Mouse (Mus musculus) embryonic facial prominence, embryonic 13.5 days (tissue): ENCODE measurements at regions not wholly inside any gene's neighbourhood (a gene's known extent, or its start where the extent isn't known, plus 50 kb on each side); places are given as distances from the start of the nearest gene placed in this dataset.

ENCODE experiments used
- ATAC-seq: fragments of 200-750 bp; cut with Nextera tagmentation; 2 replicates; pipeline ENCODE4 v1.8.0; 2017; ENCODE audit warnings: low read depth; ENCODE audit not compliant: insufficient number of reproducible peaks, insufficient read depth, low FRiP score, low TSS enrichment
- H3K27ac ChIP-seq: fragments of 300-500 bp; sonication (generic); 2 replicates; pipeline ENCODE4 v1.5.1; 2015; ENCODE audit warnings: moderate library complexity, mild to moderate bottlenecking, inconsistent platforms
- H3K27me3 ChIP-seq: fragments of 300-500 bp; sonication (generic); 2 replicates; pipeline ENCODE4 v1.6.1; 2015; ENCODE audit warnings: mild to moderate bottlenecking, inconsistent platforms
- H3K36me3 ChIP-seq: fragments of 300-500 bp; sonication (generic); 2 replicates; pipeline ENCODE4 v1.6.1; 2015; ENCODE audit warnings: mild to moderate bottlenecking, inconsistent platforms
- H3K4me1 ChIP-seq: fragments of 300-500 bp; sonication (generic); 2 replicates; pipeline ENCODE4 v1.6.1; 2015; ENCODE audit warnings: inconsistent platforms
- H3K4me2 ChIP-seq: fragments of 300-500 bp; sonication (generic); 2 replicates; pipeline ENCODE4 v1.6.1; 2015; ENCODE audit warnings: moderate library complexity, mild to moderate bottlenecking, inconsistent platforms
- H3K4me3 ChIP-seq: fragments of 300-500 bp; sonication (generic); 2 replicates; pipeline ENCODE4 v1.5.1; 2015; ENCODE audit warnings: mild to moderate bottlenecking, inconsistent platforms
- H3K9ac ChIP-seq: fragments of 300-500 bp; sonication (generic); 2 replicates; pipeline ENCODE4 v1.6.1; 2015; ENCODE audit warnings: mild to moderate bottlenecking, inconsistent platforms
- H3K9me3 ChIP-seq: fragments of 300-500 bp; sonication (generic); 2 replicates; pipeline ENCODE4 v1.6.1; 2016; ENCODE audit warnings: inconsistent platforms
- WGBS: fragments of 180-500 bp; shearing (Covaris S2); methylation state at CpG from one replicate; pipeline ENCODE4 v1.1.7; 2015; ENCODE audit warnings: mixed read lengths; 5-methylcytosine and 5-hydroxymethylcytosine counted together

- no peak overlapping the region for H3K9ac ChIP-seq
- H3K9me3 ChIP-seq: no peaks in the 10 kb centered on the region
- peak overlapping the region; percentile 58 for H3K4me2 ChIP-seq
- H3K27me3 ChIP-seq: no peaks in the 10 kb centered on the region
- no peaks in the 10 kb centered on the region for H3K36me3 ChIP-seq
- ATAC-seq: peak; percentile 81
- 25% methylated on average over 18 of the region's 18 CpGs for WGBS
- peak overlapping the region; percentile 38 for H3K4me3 ChIP-seq
- H3K4me1 ChIP-seq: peaks cover 8% of the 10 kb centered on the region
- peak overlapping the region; percentile 94 for H3K27ac ChIP-seq
Observed at GRCm38 (mm10) chr16:77499537-77500301, 102.2 kb downstream of the Gm11146 start.

- Histone ChIP-seq H3K9ac (no peak overlapping the region), H3K4me1 (peaks cover 8% of the 10 kb centered on the region), H3K4me2 (no peak overlapping the region), H3K4me3 (no peak overlapping the region), H3K27ac (no peak overlapping the region), H3K27me3 (no peaks in the 10 kb centered on the region), H3K36me3 (no peaks in the 10 kb centered on the region), H3K9me3 (no peaks in the 10 kb centered on the region)
- 92% methylated on average over 7 of the region's 7 CpGs for WGBS
- no peak for ATAC-seq
Observed at GRCm38 (mm10) chr16:77495310-77495709, 106.6 kb downstream of the Gm11146 start.

- Histone ChIP-seq H3K9ac (no peak overlapping the region), H3K27me3 (no peaks in the 10 kb centered on the region), H3K4me1 (no peaks in the 10 kb centered on the region), H3K27ac (no peak overlapping the region), H3K9me3 (no peaks in the 10 kb centered on the region), H3K36me3 (no peaks in the 10 kb centered on the region), H3K4me3 (no peak overlapping the region), H3K4me2 (no peak overlapping the region)
- ATAC-seq: no peak
- 73% methylated on average over 7 of the region's 7 CpGs for WGBS
Observed at GRCm38 (mm10) chr16:77494042-77494441, 107.9 kb downstream of the Gm11146 start.

- Histone ChIP-seq H3K9ac (no peak overlapping the region), H3K36me3 (peaks cover 4% of the 10 kb centered on the region; the same call in 1 of the 2 replicates), H3K4me1 (no peaks in the 10 kb centered on the region), H3K4me3 (no peak overlapping the region), H3K27ac (no peak overlapping the region), H3K27me3 (no peaks in the 10 kb centered on the region), H3K4me2 (no peak overlapping the region), H3K9me3 (no peaks in the 10 kb centered on the region)
- ATAC-seq: no peak
- WGBS: 75% methylated on average over 1 of the region's 1 CpGs
Observed at GRCm38 (mm10) chr16:77488155-77488554, 113.7 kb downstream of the Gm11146 start.

GRCm38 (mm10) chr16:77479812-77480211 lies 122.1 kb downstream of the Gm11146 start:
- WGBS: 67% methylated on average over 7 of the region's 7 CpGs
- H3K36me3 ChIP-seq: no peaks in the 10 kb centered on the region
- no peaks in the 10 kb centered on the region for H3K4me1 ChIP-seq
- H3K27me3 ChIP-seq: no peaks in the 10 kb centered on the region
- no peaks in the 10 kb centered on the region for H3K9me3 ChIP-seq
- H3K9ac ChIP-seq: no peak overlapping the region
- no peak overlapping the region for H3K27ac ChIP-seq
- no peak overlapping the region for H3K4me3 ChIP-seq
- no peak for ATAC-seq
- H3K4me2 ChIP-seq: no peak overlapping the region

GRCm38 (mm10) chr16:77471868-77472267 lies 130.0 kb downstream of the Gm11146 start:
- no peaks in the 10 kb centered on the region for H3K4me1 ChIP-seq
- no peaks in the 10 kb centered on the region; the same call in 1 of the 2 replicates for H3K36me3 ChIP-seq
- H3K4me2 ChIP-seq: no peak overlapping the region
- no peak overlapping the region for H3K9ac ChIP-seq
- no peak overlapping the region for H3K4me3 ChIP-seq
- ATAC-seq: no peak
- WGBS: 87% methylated on average over 3 of the region's 3 CpGs
- no peak overlapping the region for H3K27ac ChIP-seq
- H3K27me3 ChIP-seq: no peaks in the 10 kb centered on the region
- H3K9me3 ChIP-seq: no peaks in the 10 kb centered on the region

- 93% methylated on average over 4 of the region's 4 CpGs for WGBS
- no peak for ATAC-seq
- no peak overlapping the region for H3K4me2 ChIP-seq
- no peak overlapping the region for H3K4me3 ChIP-seq
- H3K27me3 ChIP-seq: no peaks in the 10 kb centered on the region
- no peaks in the 10 kb centered on the region for H3K4me1 ChIP-seq
- H3K9ac ChIP-seq: no peak overlapping the region
- H3K27ac ChIP-seq: no peak overlapping the region
- H3K9me3 ChIP-seq: no peaks in the 10 kb centered on the region
- no peaks in the 10 kb centered on the region; the same call in 1 of the 2 replicates for H3K36me3 ChIP-seq
Observed at GRCm38 (mm10) chr16:77469903-77470302, 132.0 kb downstream of the Gm11146 start.

GRCm38 (mm10) chr16:77469328-77469875 lies 132.5 kb downstream of the Gm11146 start:
- Histone ChIP-seq H3K27ac (no peak overlapping the region), H3K27me3 (no peaks in the 10 kb centered on the region), H3K4me1 (no peaks in the 10 kb centered on the region), H3K9ac (no peak overlapping the region), H3K9me3 (no peaks in the 10 kb centered on the region), H3K36me3 (no peaks in the 10 kb centered on the region; the same call in 1 of the 2 replicates), H3K4me2 (no peak overlapping the region), H3K4me3 (no peak overlapping the region)
- ATAC-seq: no peak
- 82% methylated on average over 6 of the region's 6 CpGs for WGBS

GRCm38 (mm10) chr16:77467216-77467615 lies 134.7 kb downstream of the Gm11146 start:
- Histone ChIP-seq H3K4me2 (no peak overlapping the region), H3K4me1 (no peaks in the 10 kb centered on the region), H3K9me3 (no peaks in the 10 kb centered on the region), H3K4me3 (no peak overlapping the region), H3K27ac (no peak overlapping the region), H3K27me3 (no peaks in the 10 kb centered on the region), H3K9ac (no peak overlapping the region), H3K36me3 (no peaks in the 10 kb centered on the region; the same call in 1 of the 2 replicates)
- no peak for ATAC-seq
- WGBS: 90% methylated on average over 12 of the region's 12 CpGs

- no peaks in the 10 kb centered on the region for H3K27me3 ChIP-seq
- no peaks in the 10 kb centered on the region for H3K4me1 ChIP-seq
- WGBS: 77% methylated on average over 6 of the region's 6 CpGs
- no peak overlapping the region for H3K4me3 ChIP-seq
- no peak for ATAC-seq
- no peak overlapping the region for H3K27ac ChIP-seq
- no peaks in the 10 kb centered on the region; the same call in 1 of the 2 replicates for H3K36me3 ChIP-seq
- H3K4me2 ChIP-seq: no peak overlapping the region
- no peaks in the 10 kb centered on the region for H3K9me3 ChIP-seq
- no peak overlapping the region for H3K9ac ChIP-seq
Observed at GRCm38 (mm10) chr16:77464623-77465022, 137.3 kb downstream of the Gm11146 start.

GRCm38 (mm10) chr16:77461922-77462321 lies 140.0 kb downstream of the Gm11146 start:
- no peak overlapping the region for H3K4me2 ChIP-seq
- ATAC-seq: no peak
- no peak overlapping the region for H3K4me3 ChIP-seq
- no peak overlapping the region for H3K27ac ChIP-seq
- no peaks in the 10 kb centered on the region for H3K36me3 ChIP-seq
- H3K4me1 ChIP-seq: no peaks in the 10 kb centered on the region
- H3K9me3 ChIP-seq: no peaks in the 10 kb centered on the region
- WGBS: 76% methylated on average over 3 of the region's 3 CpGs
- no peak overlapping the region for H3K9ac ChIP-seq
- no peaks in the 10 kb centered on the region for H3K27me3 ChIP-seq

- H3K4me3 ChIP-seq: no peak overlapping the region
- H3K27ac ChIP-seq: no peak overlapping the region
- H3K4me2 ChIP-seq: no peak overlapping the region
- WGBS: 69% methylated on average over 1 of the region's 1 CpGs
- H3K27me3 ChIP-seq: no peaks in the 10 kb centered on the region
- no peaks in the 10 kb centered on the region for H3K4me1 ChIP-seq
- no peaks in the 10 kb centered on the region for H3K36me3 ChIP-seq
- no peaks in the 10 kb centered on the region for H3K9me3 ChIP-seq
- ATAC-seq: no peak
- H3K9ac ChIP-seq: no peak overlapping the region
Observed at GRCm38 (mm10) chr16:77461459-77461858, 140.4 kb downstream of the Gm11146 start.
